Mouse (Mus musculus) E14TG2a.4 (cell line): ENCODE results near the gene Fli1.

Experiments used
- CTCF ChIP-seq: conservative IDR thresholded peaks from 2 replicates; pipeline ENCODE4 v1.5.1; 2014; ENCODE audit warnings: low read length
- POU5F1 ChIP-seq: IDR thresholded peaks from 2 replicates; pipeline ENCODE4 v1.6.1; 2014; ENCODE audit warnings: low read length, borderline replicate concordance

GRCm38 (mm10) chr9:32508118-32508517 is 34.5 kb downstream of the Fli1 start:
- TF ChIP-seq CTCF (no peak), POU5F1 (no peak)
